11 mouse cellular contexts compared by ENCODE assay signal in genomic region chr16:24442500-24443122, GRCm38 (mm10). TPM values are rescaled to one million over a fixed set of nuclear protein-coding genes. Genes with fewer than 3 reads are reported as not detected.
DNase-seq lines count a peak whose midpoint lies in the region; ATAC-seq and TF ChIP-seq lines count a peak whose summit lies in the region.
"Had no signal": no experiment of that assay in that cellular context is flagged by ENCODE, and none has a peak within 500 bp of the region (broad histone marks: within the 10 kb centered on the region; RNA-seq: fewer than 3 reads in every experiment).

No protein-coding gene starts in this region.

- H3K27ac ChIP-seq in heart, embryonic 11.5 days (ENCODE audit: low read depth, low read length) = peak overlapping the region; percentile 22; the same call in 1 of the 2 replicates
- H3K27ac ChIP-seq in heart, adult 2 months = no peak overlapping the region
- peak overlapping the region; percentile 62; the same call in 1 of the 2 replicates for H3K27ac ChIP-seq in embryonic facial prominence, embryonic 11.5 days (replicated peaks; ENCODE audit: low read depth, low read length)
- H3K27ac ChIP-seq in neural tube, embryonic 13.5 days (replicated peaks) = 0 out of 2 replicates have a peak overlapping the region, but pooled peaks have one; percentile 29
- H3K27ac ChIP-seq in liver, postnatal 0 days (ENCODE audit: low read depth) = no peak overlapping the region
- H3K27ac ChIP-seq: macrophage had no signal

- H3K9me3 ChIP-seq in heart, embryonic 11.5 days (replicated peaks; ENCODE audit: control insufficient read depth, low read length) = no peaks in the 10 kb centered on the region
- H3K9me3 ChIP-seq in embryonic facial prominence, embryonic 11.5 days (replicated peaks; ENCODE audit: control insufficient read depth, low read length) = no peaks in the 10 kb centered on the region
- no peaks in the 10 kb centered on the region for H3K9me3 ChIP-seq in neural tube, embryonic 13.5 days
- no peaks in the 10 kb centered on the region for H3K9me3 ChIP-seq in liver, postnatal 0 days (ENCODE audit: low read length)

- no peak for TF ChIP-seq POLR2A in heart, adult 2 months (IDR thresholded peaks at IDR 0.05; ENCODE audit: insufficient read depth, low read depth, low read length)

- peaks cover 48% of the 10 kb centered on the region for H3K4me1 ChIP-seq in heart, embryonic 11.5 days (ENCODE audit: control insufficient read depth, insufficient read depth, low read length)
- H3K4me1 ChIP-seq in heart, adult 2 months (ENCODE audit: control insufficient read depth, insufficient read depth, low read length) = peaks cover 19% of the 10 kb centered on the region
- no peaks in the 10 kb centered on the region for H3K4me1 ChIP-seq in embryonic facial prominence, embryonic 11.5 days (ENCODE audit: control insufficient read depth, insufficient read depth, low read length)
- peaks cover 31% of the 10 kb centered on the region for H3K4me1 ChIP-seq in neural tube, embryonic 13.5 days (replicated peaks)
- peaks cover 8% of the 10 kb centered on the region; the same call in 1 of the 2 replicates for H3K4me1 ChIP-seq in liver, postnatal 0 days (ENCODE audit: insufficient read depth)

- TF ChIP-seq EP300 in heart, adult 2 months (IDR thresholded peaks at IDR 0.05; ENCODE audit: insufficient read depth, low read depth, low read length) = no peak
- no peak for TF ChIP-seq EP300 in liver, postnatal 0 days (IDR thresholded peaks at IDR 0.05; ENCODE audit: low read depth)

- H3K4me3 ChIP-seq in heart, embryonic 11.5 days (ENCODE audit: low read depth, low read length) = no peak overlapping the region
- H3K4me3 ChIP-seq in heart, adult 2 months = no peak overlapping the region
- no peak overlapping the region for H3K4me3 ChIP-seq in embryonic facial prominence, embryonic 11.5 days (ENCODE audit: low read depth, low read length)
- H3K4me3 ChIP-seq in neural tube, embryonic 13.5 days = no peak overlapping the region
- no peak overlapping the region for H3K4me3 ChIP-seq in liver, postnatal 0 days (ENCODE audit: low read depth, low read length)
- H3K4me3 ChIP-seq: myocyte had no signal

- TF ChIP-seq CTCF in heart, adult 2 months (IDR thresholded peaks at IDR 0.05) = no peak
- no peak for TF ChIP-seq CTCF in liver, postnatal 0 days (IDR thresholded peaks at IDR 0.05; ENCODE audit: low read depth)

- H3K9ac ChIP-seq in heart, embryonic 11.5 days (ENCODE audit: low read depth, low read length) = no peak overlapping the region
- no peak overlapping the region for H3K9ac ChIP-seq in heart, adult 2 months (ENCODE audit: low read depth, low read length)
- H3K9ac ChIP-seq in embryonic facial prominence, embryonic 11.5 days (replicated peaks; ENCODE audit: low read length) = no peak overlapping the region
- no peak overlapping the region for H3K9ac ChIP-seq in neural tube, embryonic 13.5 days
- no peak overlapping the region for H3K9ac ChIP-seq in liver, postnatal 0 days (replicated peaks)

- no peak for DNase-seq in heart, adult 2 months
- DNase-seq in kidney, postnatal 10 days = peak; percentile 53
- DNase-seq in kidney, adult 9 months = no peak
- DNase-seq in embryonic facial prominence, embryonic 11.5 days (ENCODE audit: low spot score) = no peak
- DNase-seq in retina, postnatal 1 day = no peak
- no peak for DNase-seq in liver, postnatal 0 days
- DNase-seq: cerebellum, postnatal 10 days had no signal

- no peak overlapping the region for H3K4me2 ChIP-seq in heart, embryonic 11.5 days
- H3K4me2 ChIP-seq in embryonic facial prominence, embryonic 11.5 days (ENCODE audit: low read depth, low read length) = no peak overlapping the region
- H3K4me2 ChIP-seq in neural tube, embryonic 13.5 days = no peak overlapping the region
- H3K4me2 ChIP-seq in liver, postnatal 0 days (ENCODE audit: low read depth, low read length) = no peak overlapping the region

- H3K27me3 ChIP-seq in heart, embryonic 11.5 days (ENCODE audit: control insufficient read depth, insufficient read depth, low read length) = no peaks in the 10 kb centered on the region
- no peaks in the 10 kb centered on the region for H3K27me3 ChIP-seq in heart, adult 2 months (ENCODE audit: control insufficient read depth, insufficient read depth, low read length)
- no peaks in the 10 kb centered on the region for H3K27me3 ChIP-seq in embryonic facial prominence, embryonic 11.5 days (ENCODE audit: control insufficient read depth, insufficient read depth, low read length)
- H3K27me3 ChIP-seq in neural tube, embryonic 13.5 days = no peaks in the 10 kb centered on the region
- no peaks in the 10 kb centered on the region for H3K27me3 ChIP-seq in liver, postnatal 0 days (ENCODE audit: insufficient read depth, low read length)

- peaks cover 7% of the 10 kb centered on the region for H3K79me2 ChIP-seq in heart, adult 2 months (replicated peaks; ENCODE audit: control insufficient read depth, insufficient read depth, low read length)

- 43% methylated on average over 5 of the region's 5 CpGs for WGBS in heart, embryonic 11.5 days (ENCODE audit: insufficient replicate concordance)
- WGBS in heart, adult 2 months = 63% methylated on average over 5 of the region's 5 CpGs
- WGBS in embryonic facial prominence, embryonic 11.5 days = 58% methylated on average over 5 of the region's 5 CpGs
- 61% methylated on average over 5 of the region's 5 CpGs for WGBS in neural tube, embryonic 13.5 days
- WGBS in liver, postnatal 0 days (ENCODE audit: insufficient replicate concordance) = 78% methylated on average over 5 of the region's 5 CpGs

- intact Hi-C loops in heart, adult 2 months (cut with DNase I) = no loop called here

- H3K36me3 ChIP-seq in heart, embryonic 11.5 days (ENCODE audit: control insufficient read depth, insufficient read depth, low read length) = no peaks in the 10 kb centered on the region
- peaks cover 11% of the 10 kb centered on the region for H3K36me3 ChIP-seq in heart, adult 2 months (ENCODE audit: control insufficient read depth, insufficient read depth, low read length)
- no peaks in the 10 kb centered on the region for H3K36me3 ChIP-seq in embryonic facial prominence, embryonic 11.5 days (replicated peaks; ENCODE audit: control insufficient read depth, insufficient read depth, low read depth, low read length)
- no peaks in the 10 kb centered on the region for H3K36me3 ChIP-seq in neural tube, embryonic 13.5 days
- no peaks in the 10 kb centered on the region for H3K36me3 ChIP-seq in liver, postnatal 0 days (replicated peaks; ENCODE audit: insufficient read depth, low read length)

- no peak for ATAC-seq in heart, embryonic 11.5 days (replicated peaks; ENCODE audit: insufficient number of reproducible peaks, low FRiP score, low TSS enrichment)
- ATAC-seq in embryonic facial prominence, embryonic 11.5 days (replicated peaks; ENCODE audit: insufficient number of reproducible peaks, low FRiP score, low TSS enrichment, low read depth) = no peak
- no peak for ATAC-seq in neural tube, embryonic 13.5 days (ENCODE audit: low read depth)
- ATAC-seq in liver, postnatal 0 days = no peak

RNA-seq across cellular contexts. Expression of gene Lpp, which starts 49.3 kb away (rescaled TPM):
- 52.5 and 59.2 TPM in 2 replicates for polyA plus RNA-seq in heart, embryonic 11.5 days (2014; fragmentation: Nextera tagmentation; extraction: Ambion mirVana)
- total RNA-seq in heart, adult 2 months (2021) = 10 to 100 TPM; 23.6 to 25.1 TPM
- polyA plus RNA-seq in heart, adult 2 months (2012; rRNA removed) = 7.7 and 14.3 TPM in 2 replicates
- polyA plus RNA-seq in embryonic facial prominence, embryonic 11.5 days (2014; fragmentation: Nextera tagmentation; extraction: Ambion mirVana) = 23.3 and 27.7 TPM in 2 replicates
- polyA plus RNA-seq in neural tube, embryonic 13.5 days (2015; fragmentation: Nextera tagmentation; extraction: Ambion mirVana) = 13.3 and 15.0 TPM in 2 replicates
- polyA plus RNA-seq in liver, postnatal 0 days (2015; fragmentation: Nextera tagmentation; extraction: Ambion mirVana) = 9.1 and 10.7 TPM in 2 replicates

Comparison
In these comparisons a context has a peak if more than half of its experiments do, and no peak if none do; other contexts are left out.
1. H3K27ac ChIP-seq: peak in heart, embryonic 11.5 days (single experiment), embryonic facial prominence, embryonic 11.5 days (single experiment) and neural tube, embryonic 13.5 days (single experiment); none in heart, adult 2 months (single experiment) and liver, postnatal 0 days (single experiment).